Mouse (Mus musculus): ENCODE results near the gene Uba6.

Uba6 gene

GRCm38 (mm10) chr5:86172449-86173161 lies at the start of gene Uba6:
Gene Uba6, minus strand, starts transcription at chr5:86172803.
- peak; percentile 100 for DNase-seq (ENCODE audit: low read depth in 2 of 2, low spot score in 2 of 2)

GRCm38 (mm10) chr5:86197801-86198200 lies 25.2 kb upstream of the Uba6 start, which contains the start of gene Gnrhr:
Gene Gnrhr, minus strand, starts transcription at chr5:86197901.
- no peak for DNase-seq (ENCODE audit: low read depth in 2 of 2, low spot score in 2 of 2)

GRCm38 (mm10) chr5:86191356-86191755 lies 18.8 kb upstream of the Uba6 start:
- DNase-seq (ENCODE audit: low read depth in 2 of 2, low spot score in 2 of 2), result peak in 1 of 2 experiments; percentile 13

DNA sequence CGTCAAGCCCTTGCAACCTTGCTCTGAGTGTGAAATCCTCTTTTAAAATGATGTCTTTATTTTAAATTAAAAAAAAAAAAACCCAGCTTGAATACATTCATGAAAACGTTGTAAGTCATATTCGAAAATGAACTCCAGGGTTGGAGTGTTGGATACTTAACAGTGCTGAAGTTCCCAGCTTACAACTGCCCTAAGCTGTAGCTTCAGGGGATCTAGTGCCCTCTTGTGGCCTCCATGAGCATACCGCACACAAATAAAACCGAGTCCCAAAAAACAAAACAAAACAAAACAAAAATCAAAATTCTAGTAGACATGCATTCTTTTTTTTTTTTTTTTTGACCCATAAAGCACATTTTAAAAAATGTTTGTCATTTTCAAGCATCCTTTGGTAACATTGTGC lies 18.2 kb upstream of the Uba6 start:
- DNase-seq (ENCODE audit: low read depth in 2 of 2, low spot score in 2 of 2), result peak in 1 of 2 experiments; percentile 35

- no peak for DNase-seq (ENCODE audit: low read depth in 2 of 2, low spot score in 2 of 2)
Measured at GRCm38 (mm10) chr5:86190290-86190689, 17.7 kb upstream of the Uba6 start.

- DNase-seq (ENCODE audit: low read depth in 2 of 2, low spot score in 2 of 2), result no peak
Measured at GRCm38 (mm10) chr5:86187441-86187840, 14.8 kb upstream of the Uba6 start.

DNA sequence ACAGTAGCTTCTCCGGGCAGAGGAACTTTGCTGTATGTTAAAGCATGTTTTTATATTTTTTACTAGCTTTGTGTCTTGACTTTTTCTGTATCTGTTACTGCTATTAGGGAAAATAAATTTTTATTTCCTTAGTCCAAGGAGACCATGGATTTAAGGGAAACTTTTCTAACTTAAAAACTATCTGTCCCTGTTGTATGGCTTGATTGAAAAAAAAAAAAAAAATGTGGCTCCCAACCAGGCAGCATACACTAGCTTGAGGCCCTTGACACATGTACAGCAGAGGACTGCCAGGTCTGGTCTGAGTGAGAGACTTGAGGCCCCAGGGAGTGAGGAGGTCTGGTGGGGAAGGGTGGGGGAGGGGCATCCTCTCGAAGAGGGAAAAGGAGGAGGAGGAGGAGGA lies 1.2 kb upstream of the Uba6 start:
- DNase-seq (ENCODE audit: low read depth in 2 of 2, low spot score in 2 of 2), result no peak

GRCm38 (mm10) chr5:86172088-86172448 lies 535 bp downstream of the Uba6 start:
- no peak for DNase-seq (ENCODE audit: low read depth in 2 of 2, low spot score in 2 of 2)

DNA sequence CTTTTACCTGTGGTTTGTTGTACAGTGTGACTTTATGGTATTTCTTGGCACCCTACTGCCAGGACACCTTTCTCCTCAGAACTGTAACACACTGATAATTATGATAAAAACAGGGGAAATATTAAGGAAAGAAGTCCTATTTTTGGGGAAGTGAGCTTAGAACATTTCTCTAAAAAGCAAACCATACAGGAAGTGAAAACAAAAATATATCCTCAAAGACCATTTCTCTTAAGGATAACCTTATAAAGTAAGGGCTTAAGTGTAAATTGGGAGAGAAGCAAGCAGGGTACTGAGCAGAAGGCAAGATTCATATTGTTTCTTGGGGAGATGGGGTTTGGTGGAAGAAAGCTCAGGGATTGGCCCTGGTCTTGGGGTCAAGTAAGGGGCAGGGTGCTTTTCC lies 42.8 kb downstream of the Uba6 start:
- DNase-seq (ENCODE audit: low read depth in 2 of 2, low spot score in 2 of 2), result no peak

GRCm38 (mm10) chr5:86128749-86129148 lies 43.9 kb downstream of the Uba6 start:
- no peak for DNase-seq (ENCODE audit: low read depth in 2 of 2, low spot score in 2 of 2)

GRCm38 (mm10) chr5:86118457-86119094 lies 54.0 kb downstream of the Uba6 start:
- DNase-seq (ENCODE audit: low read depth in 2 of 2, low spot score in 2 of 2), result no peak

- no peak for DNase-seq (ENCODE audit: low read depth in 2 of 2, low spot score in 2 of 2)
Measured at GRCm38 (mm10) chr5:86113997-86114396, 58.6 kb downstream of the Uba6 start.

GRCm38 (mm10) chr5:86113037-86113436 lies 59.6 kb downstream of the Uba6 start:
- no peak for DNase-seq (ENCODE audit: low read depth in 2 of 2, low spot score in 2 of 2)

DNA sequence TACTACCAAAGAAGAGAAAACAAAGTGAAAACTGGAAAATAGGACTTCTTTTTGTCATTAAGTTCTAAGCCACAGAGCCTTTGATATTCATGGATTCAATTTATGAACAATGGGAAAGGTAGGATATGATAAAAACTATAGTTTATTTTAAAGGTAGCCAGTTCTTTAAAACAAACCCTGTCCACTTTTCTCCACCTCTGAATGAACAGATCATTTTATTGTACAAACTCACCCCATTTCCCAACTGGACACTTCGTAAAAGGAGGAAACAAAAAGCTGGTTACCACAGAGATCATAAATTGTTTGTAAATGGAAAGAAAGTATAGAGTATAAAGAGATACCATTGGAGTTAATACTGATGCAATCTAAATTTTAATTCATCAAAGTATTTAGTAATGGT lies 61.5 kb downstream of the Uba6 start:
- DNase-seq (ENCODE audit: low read depth in 2 of 2, low spot score in 2 of 2), result no peak

- no peak for DNase-seq (ENCODE audit: low read depth in 2 of 2, low spot score in 2 of 2)
Measured at GRCm38 (mm10) chr5:86106610-86107009, 66.0 kb downstream of the Uba6 start.

- DNase-seq (ENCODE audit: low read depth in 2 of 2, low spot score in 2 of 2), result no peak
Measured at GRCm38 (mm10) chr5:86102176-86102575, 70.4 kb downstream of the Uba6 start.

GRCm38 (mm10) chr5:86100621-86101020 lies 72.0 kb downstream of the Uba6 start:
- DNase-seq (ENCODE audit: low read depth in 2 of 2, low spot score in 2 of 2), result no peak

DNA sequence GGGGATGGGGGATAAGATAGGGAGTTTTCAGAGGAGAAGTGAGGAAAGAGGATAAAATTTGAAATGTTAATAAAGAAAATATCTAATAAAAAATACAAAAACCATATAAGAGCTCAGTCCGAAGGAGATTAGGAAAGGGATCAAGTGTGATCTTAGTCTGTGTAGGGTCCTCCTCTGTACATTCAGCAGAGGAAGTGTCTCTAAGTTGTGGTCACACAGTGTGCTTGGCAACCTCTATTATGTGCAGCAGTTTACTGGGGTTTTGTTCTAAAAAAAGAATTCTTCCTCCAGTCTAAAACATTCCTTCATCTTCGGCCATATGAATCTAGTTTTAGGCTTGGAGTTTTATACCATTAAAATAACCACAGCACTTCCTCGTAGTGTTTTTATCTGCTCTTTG lies 73.6 kb downstream of the Uba6 start:
- DNase-seq (ENCODE audit: low read depth in 2 of 2, low spot score in 2 of 2), result no peak

DNA sequence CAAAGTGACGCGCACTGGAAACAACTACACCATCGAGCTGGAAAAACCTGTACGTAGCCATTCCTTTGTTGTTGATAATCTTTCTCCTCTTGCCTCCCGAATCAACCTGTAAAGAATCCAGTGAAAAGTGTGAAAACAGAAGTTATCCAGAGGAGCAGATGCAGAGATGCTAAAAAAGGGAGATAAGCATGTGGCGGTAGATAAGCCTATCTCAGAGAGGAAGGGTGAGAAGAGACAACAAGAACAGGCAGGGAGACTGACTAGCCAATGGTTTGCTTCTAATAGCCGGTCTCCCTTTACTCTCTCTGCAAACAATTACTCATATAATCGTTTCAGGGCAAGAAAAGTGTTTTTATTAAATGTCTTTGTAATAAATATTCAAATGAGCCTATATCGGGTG lies 77.8 kb downstream of the Uba6 start:
- DNase-seq (ENCODE audit: low read depth in 2 of 2, low spot score in 2 of 2), result no peak

DNA sequence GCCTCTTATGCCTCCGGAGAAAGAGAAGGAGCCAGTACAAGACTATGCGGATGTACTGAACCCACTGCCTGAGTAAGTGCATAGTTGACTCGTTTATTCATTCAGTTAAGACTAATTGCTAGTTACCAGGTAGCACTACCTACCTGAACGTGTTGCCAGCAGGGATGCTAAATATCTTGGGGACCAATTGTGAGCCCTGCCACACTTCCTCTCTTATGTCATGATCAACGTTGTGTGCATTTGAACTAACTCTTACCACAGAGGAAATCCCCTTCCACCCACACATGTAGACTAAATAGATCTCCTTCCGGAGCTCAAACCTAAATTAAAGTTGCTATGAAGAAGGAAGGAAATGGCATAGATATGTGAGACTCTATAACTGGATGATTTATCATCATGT lies 85.9 kb downstream of the Uba6 start:
- DNase-seq (ENCODE audit: low read depth in 2 of 2, low spot score in 2 of 2), result peak; percentile 52 to 67

GRCm38 (mm10) chr5:86084979-86085378 lies 87.6 kb downstream of the Uba6 start:
- DNase-seq (ENCODE audit: low read depth in 2 of 2, low spot score in 2 of 2), result no peak

DNA sequence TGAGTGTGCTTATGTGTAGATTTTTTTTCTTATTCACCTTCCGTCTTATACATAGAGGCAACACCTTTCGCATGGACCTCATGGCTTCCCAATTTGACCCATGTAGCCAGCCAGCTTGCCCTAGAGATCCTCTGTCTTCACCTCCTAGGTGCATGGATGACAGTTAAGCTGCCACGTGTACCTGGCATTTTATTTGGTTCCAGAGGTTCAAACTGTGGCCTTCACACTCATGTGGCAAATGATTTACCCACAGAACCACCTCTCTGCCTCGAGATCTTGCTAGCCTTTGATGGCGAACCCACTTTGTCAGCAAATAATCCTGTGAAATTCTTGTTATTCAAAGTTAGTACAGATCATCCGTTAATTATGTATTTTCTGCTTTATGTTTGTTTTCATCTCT lies 88.6 kb downstream of the Uba6 start:
- no peak for DNase-seq (ENCODE audit: low read depth in 2 of 2, low spot score in 2 of 2)

All from CD8-positive naive resting alpha-beta T cell, adult 2 months (primary cell).